Mouse (Mus musculus): ENCODE data around the gene Igtp.

GRCm38 (mm10) chr11:58216823-58217222 is 17.5 kb downstream of the Igtp start:
- TF ChIP-seq CTCF (IDR thresholded peaks at IDR 0.05; ENCODE audit: control insufficient read depth, insufficient read depth, low read length), result no peak
- no peak for TF ChIP-seq POLR2A (IDR thresholded peaks at IDR 0.05; ENCODE audit: borderline replicate concordance, control insufficient read depth, low read depth, low read length)
